Mouse (Mus musculus) bone marrow, adult 2 months (tissue): Measurements from ENCODE around the gene Tmem230.

Source experiments
- CTCF ChIP-seq: fragments of 200-500 bp; IDR thresholded peaks from 2 replicates; pipeline ENCODE4 v1.5.1; 2011; ENCODE audit warnings: low read length, control low read depth; ENCODE audit not compliant: control insufficient read depth, insufficient read depth
- POLR2A ChIP-seq: fragments of 200-500 bp; IDR thresholded peaks from 2 replicates; pipeline ENCODE4 v1.6.1; 2011; ENCODE audit warnings: low read depth, mild to moderate bottlenecking, control low read depth, low read length, borderline replicate concordance; ENCODE audit not compliant: control insufficient read depth

- TF ChIP-seq CTCF: no peak
- no peak for TF ChIP-seq POLR2A
These were observed 11.6 kb downstream of the Tmem230 start for GRCm38 (mm10) chr2:132235975-132236374.
